Mouse (Mus musculus): Measurements from ENCODE around the gene Gfpt2.

Gene Gfpt2

GRCm38 (mm10) chr11:49883394-49883793 lies 89.4 kb downstream of the Gfpt2 start:
- in situ Hi-C loops (cut with MseI, MboI) = no loop called here
